Mouse (Mus musculus) gastrocnemius, postnatal 4 days (tissue): ENCODE measurements around the gene Eif3a. TPM values are rescaled to one million over a fixed set of nuclear protein-coding genes. Genes with fewer than 3 reads are reported as not detected.

Experiments used
- DNase-seq, 2 experiments: peaks; one replicate each; pipeline ENCODE4 v3.0.0; 2021 to 2022; ENCODE audit warnings: low spot score in 2 of 2, mixed read lengths in 2 of 2
- microRNA-seq: library from miRNA; unstranded; fragments of <30 nt; microRNA quantifications from one replicate; pipeline ENCODE4 v1.2.0, GENCODE M21; 2021
- total RNA-seq, 2 experiments: library from RNA; stranded (reverse); gene quantifications; 2 replicates each; pipeline ENCODE4 v1.2.3; 2021

Gene Eif3a
- total RNA-seq, 2 experiments from 2014 or later, result 123 to 135 TPM

GRCm38 (mm10) chr19:60758896-60759835 lies 31.3 kb downstream of the Eif3a start:
- DNase-seq, result no peak

GRCm38 (mm10) chr19:60757099-60757785 lies 33.2 kb downstream of the Eif3a start:
- DNase-seq, result no peak

GRCm38 (mm10) chr19:60756192-60757098 lies 34.0 kb downstream of the Eif3a start:
- peak; percentile 31 to 43 for DNase-seq

- peak; percentile 80 to 88 for DNase-seq
Observed at GRCm38 (mm10) chr19:60755438-60756191, 34.8 kb downstream of the Eif3a start, which contains the start of gene Nanos1. Gene Nanos1 (plus strand): TSS chr19:60755987.

- DNase-seq, result no peak
Observed at GRCm38 (mm10) chr19:60747801-60748200, 42.7 kb downstream of the Eif3a start.

- no peak for DNase-seq
Observed at GRCm38 (mm10) chr19:60743767-60744547, 46.5 kb downstream of the Eif3a start.

GRCm38 (mm10) chr19:60740560-60740959 lies 49.9 kb downstream of the Eif3a start:
- DNase-seq, result no peak

- DNase-seq, result no peak
Observed at GRCm38 (mm10) chr19:60731966-60732365, 58.5 kb downstream of the Eif3a start.

GRCm38 (mm10) chr19:60731299-60731698 lies 59.2 kb downstream of the Eif3a start:
- DNase-seq, result no peak

- no peak for DNase-seq
Observed at GRCm38 (mm10) chr19:60730281-60730852, 60.1 kb downstream of the Eif3a start.

- no peak for DNase-seq
Observed at GRCm38 (mm10) chr19:60716381-60716780, 74.1 kb downstream of the Eif3a start.

GRCm38 (mm10) chr19:60712577-60712976 lies 77.9 kb downstream of the Eif3a start:
- no peak for DNase-seq

Small RNA genes within 50 kb of the gene (microRNA-seq; reads per million reads assigned to microRNA genes)
- gene mmu-mir-3084-1, result not detected

Other genes with a start within 250 kb of the Eif3a start
- 10 to 100 TPM; 35.0 to 36.8 TPM for gene Cacul1, start 209.6 kb downstream of the Eif3a start, total RNA-seq
- gene Nanos1, start 34.7 kb downstream of the Eif3a start, total RNA-seq, result under 1 TPM; 0.70 to 0.76 TPM
- 10 to 100 TPM; 23.4 to 24.1 TPM for gene Fam45a, start 20.9 kb upstream of the Eif3a start, total RNA-seq
- 1 to 10 TPM; 4.2 to 6.2 TPM for gene Sfxn4, start 70.8 kb upstream of the Eif3a start, total RNA-seq
- 100 to 1,000 TPM; 109 to 115 TPM for gene Prdx3, start 83.9 kb upstream of the Eif3a start, total RNA-seq
- 10 to 100 TPM; 12.9 to 16.0 TPM for gene Grk5, start 99.1 kb upstream of the Eif3a start, total RNA-seq